Mouse (Mus musculus) bone marrow macrophage, adult 2 months (primary cell): ENCODE measurements around the gene Slx1b.

Experiments used
- CTCF ChIP-seq: IDR thresholded peaks from 2 replicates; pipeline ENCODE4 v1.5.1; 2012; ENCODE audit warnings: low read depth, mild to moderate bottlenecking, low read length, moderate library complexity
- POLR2A ChIP-seq: IDR thresholded peaks from 2 replicates; pipeline ENCODE4 v1.6.1; 2012; ENCODE audit warnings: mild to moderate bottlenecking, low read depth, low read length, borderline replicate concordance

- TF ChIP-seq POLR2A (no peak), CTCF (no peak)
Measured at GRCm38 (mm10) chr7:126711910-126712309, 16.3 kb upstream of the Slx1b start.
